Mouse (Mus musculus): Measurements from ENCODE around the gene Aurkb.

DNA sequence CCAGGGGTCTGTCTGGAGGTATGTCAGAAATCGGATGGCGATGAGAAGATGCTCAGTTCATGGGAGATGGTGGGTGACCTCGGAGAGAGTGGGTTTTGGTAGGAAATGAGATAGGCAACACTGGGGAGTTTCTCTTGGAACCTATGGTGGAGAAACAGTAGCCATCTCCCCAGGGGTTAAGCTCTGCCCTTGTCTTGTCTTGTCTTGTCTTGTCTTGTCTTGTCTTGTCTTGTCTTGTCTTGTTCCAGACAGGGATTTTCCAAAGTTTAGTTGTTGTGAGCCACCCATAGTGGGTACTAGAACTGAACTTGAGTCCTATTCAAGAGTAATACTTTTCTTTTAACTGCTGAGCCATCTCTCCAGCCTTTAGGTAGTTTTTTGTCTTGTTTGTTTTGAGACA is 18.9 kb upstream of the Aurkb start:
- TF ChIP-seq CTCF (IDR thresholded peaks at IDR 0.05), result no peak
- TF ChIP-seq POLR2A (IDR thresholded peaks at IDR 0.05; ENCODE audit: insufficient read depth, low read depth, low read length), result no peak

All from heart, adult 2 months (tissue).